Mouse (Mus musculus) cerebellum, adult 11-12 months (tissue): ENCODE data around the gene P2ry14.

Experiments used
- DNase-seq: peaks from one replicate; pipeline ENCODE4 v3.0.0; 2022

Gene P2ry14

GRCm38 (mm10) chr3:59153424-59153823 is at the start of gene P2ry14:
Gene P2ry14 (minus strand): TSS chr3:59153618.
- DNase-seq: no peak

GRCm38 (mm10) chr3:59197329-59197948 is 44.0 kb upstream of the P2ry14 start:
- DNase-seq: no peak

GRCm38 (mm10) chr3:59194938-59195337 is 41.5 kb upstream of the P2ry14 start, which contains the start of gene Gpr87:
Gene Gpr87 (minus strand): TSS chr3:59195104.
- no peak for DNase-seq

- no peak for DNase-seq
Measured at GRCm38 (mm10) chr3:59194099-59194498, 40.7 kb upstream of the P2ry14 start.

- no peak for DNase-seq
Measured at GRCm38 (mm10) chr3:59191674-59192073, 38.3 kb upstream of the P2ry14 start.

GRCm38 (mm10) chr3:59187336-59187735 is 33.9 kb upstream of the P2ry14 start:
- no peak for DNase-seq

- no peak for DNase-seq
Measured at GRCm38 (mm10) chr3:59185662-59186061, 32.2 kb upstream of the P2ry14 start.

GRCm38 (mm10) chr3:59182129-59182528 is 28.7 kb upstream of the P2ry14 start:
- no peak for DNase-seq

- DNase-seq: peak; percentile 38
Measured at GRCm38 (mm10) chr3:59181134-59181533, 27.7 kb upstream of the P2ry14 start.

GRCm38 (mm10) chr3:59176871-59177270 is 23.5 kb upstream of the P2ry14 start:
- peak; percentile 85 for DNase-seq

- DNase-seq: peak; percentile 73
Measured at GRCm38 (mm10) chr3:59175234-59175633, 21.8 kb upstream of the P2ry14 start.

GRCm38 (mm10) chr3:59174426-59175154 is 21.2 kb upstream of the P2ry14 start:
- no peak for DNase-seq

- no peak for DNase-seq
Measured at GRCm38 (mm10) chr3:59169921-59170627, 16.7 kb upstream of the P2ry14 start.

- DNase-seq: no peak
Measured at GRCm38 (mm10) chr3:59169215-59169614, 15.8 kb upstream of the P2ry14 start.

- DNase-seq: no peak
Measured at GRCm38 (mm10) chr3:59168476-59168875, 15.1 kb upstream of the P2ry14 start.

GRCm38 (mm10) chr3:59167417-59168054 is 14.1 kb upstream of the P2ry14 start:
- DNase-seq: no peak

GRCm38 (mm10) chr3:59160465-59160864 is 7.0 kb upstream of the P2ry14 start:
- no peak for DNase-seq

- DNase-seq: no peak
Measured at GRCm38 (mm10) chr3:59157048-59157447, 3.6 kb upstream of the P2ry14 start.

GRCm38 (mm10) chr3:59155404-59155803 is 2.0 kb upstream of the P2ry14 start:
- DNase-seq: no peak

GRCm38 (mm10) chr3:59154888-59155287 is 1.5 kb upstream of the P2ry14 start:
- DNase-seq: no peak

- DNase-seq: no peak
Measured at GRCm38 (mm10) chr3:59150624-59151023, 2.8 kb downstream of the P2ry14 start.

- no peak for DNase-seq
Measured at GRCm38 (mm10) chr3:59149646-59150045, 3.8 kb downstream of the P2ry14 start.

- no peak for DNase-seq
Measured at GRCm38 (mm10) chr3:59145194-59145593, 8.2 kb downstream of the P2ry14 start.
